8 mouse cellular contexts compared by ENCODE assay signal in the genomic region with DNA sequence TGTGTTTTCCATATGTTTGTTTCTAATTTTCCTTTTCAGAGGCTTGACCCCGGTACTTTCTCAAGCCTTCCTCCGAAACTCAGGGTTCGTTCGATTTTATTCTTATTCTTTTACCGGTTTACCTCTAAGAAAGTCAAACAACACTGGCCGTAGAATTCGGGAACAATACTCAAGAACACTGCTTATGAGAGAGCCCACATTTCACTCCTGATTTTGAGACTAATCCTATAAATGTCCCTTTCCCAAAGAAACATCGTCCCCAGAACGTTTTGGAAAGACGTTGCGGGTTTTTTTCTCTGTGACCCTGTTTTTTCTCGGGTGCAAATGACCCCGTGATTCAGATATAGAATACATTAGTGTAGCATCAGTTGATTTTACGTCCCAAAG. TPM values are rescaled to one million over a fixed set of nuclear protein-coding genes. Genes with fewer than 3 reads are reported as not detected.
DNase-seq lines count a peak whose midpoint lies in the region; ATAC-seq and TF ChIP-seq lines count a peak whose summit lies in the region.

No protein-coding gene starts in this region.

- no peak for ATAC-seq in lung, embryonic 16.5 days (ENCODE audit: low read depth)
- peak; percentile 9; the same call in 1 of the 2 replicates for ATAC-seq in erythroblast, adult 5-6 weeks (replicated peaks; ENCODE audit: low FRiP score, poor library complexity, severe bottlenecking)

- DNase-seq in lung, postnatal 10 days, result no peak
- no peak for DNase-seq in limb, embryonic 10.5 days (ENCODE audit: low spot score)
- no peak for DNase-seq in thymus, adult 2 months
- DNase-seq in embryo, embryonic 9.5 days (ENCODE audit: extremely low spot score), result no peak
- no peak for DNase-seq in layer of hippocampus, postnatal 14 days (ENCODE audit: low spot score in 2 of 2)

- TF ChIP-seq POLR2A in olfactory bulb, adult 2 months (IDR thresholded peaks at IDR 0.05; ENCODE audit: insufficient read depth, low read depth, low read length), result no peak
- no peak for TF ChIP-seq POLR2A in thymus, adult 2 months (IDR thresholded peaks at IDR 0.05; ENCODE audit: control insufficient read depth, extremely low read depth, insufficient read depth, low read length, poor library complexity)

- H3K4me3 ChIP-seq in lung, embryonic 16.5 days (ENCODE audit: low read length), result peak overlapping the region; percentile 83
- H3K4me3 ChIP-seq in limb, embryonic 10.5 days, result peak overlapping the region; percentile 67
- H3K4me3 ChIP-seq in olfactory bulb, adult 2 months (ENCODE audit: insufficient read depth, low read depth, low read length), result peak overlapping the region; percentile 82
- H3K4me3 ChIP-seq in thymus, adult 2 months (ENCODE audit: control insufficient read depth, insufficient read depth, low read length), result no peak overlapping the region

- H3K36me3 ChIP-seq in lung, embryonic 16.5 days (ENCODE audit: control insufficient read depth, insufficient read depth, low read length), result no peaks in the 10 kb centered on the region
- no peaks in the 10 kb centered on the region for H3K36me3 ChIP-seq in limb, embryonic 10.5 days
- H3K36me3 ChIP-seq in thymus, adult 2 months (ENCODE audit: control insufficient read depth, insufficient read depth, low read length), result no peaks in the 10 kb centered on the region

- peaks cover 3% of the 10 kb centered on the region; the same call in 1 of the 2 replicates for H3K9me3 ChIP-seq in lung, embryonic 16.5 days (ENCODE audit: control insufficient read depth, low read length)
- H3K9me3 ChIP-seq in limb, embryonic 10.5 days (replicated peaks), result no peaks in the 10 kb centered on the region

- no peak overlapping the region for H3K27ac ChIP-seq in lung, embryonic 16.5 days (ENCODE audit: low read length)
- no peak overlapping the region for H3K27ac ChIP-seq in limb, embryonic 10.5 days
- H3K27ac ChIP-seq in olfactory bulb, adult 2 months (ENCODE audit: insufficient read depth, low read depth, low read length), result no peak overlapping the region
- no peak overlapping the region for H3K27ac ChIP-seq in thymus, adult 2 months (ENCODE audit: control insufficient read depth, insufficient read depth, low read length)

- peak overlapping the region; percentile 5; the same call in 1 of the 2 replicates for H3K9ac ChIP-seq in lung, embryonic 16.5 days (ENCODE audit: low read length)

- no peaks in the 10 kb centered on the region for H3K27me3 ChIP-seq in lung, embryonic 16.5 days (ENCODE audit: control insufficient read depth, insufficient read depth, low read depth, low read length)
- H3K27me3 ChIP-seq in limb, embryonic 10.5 days (ENCODE audit: low read depth, poor library complexity, severe bottlenecking), result no peaks in the 10 kb centered on the region
- H3K27me3 ChIP-seq in thymus, adult 2 months (ENCODE audit: control insufficient read depth, insufficient read depth, low read length), result no peaks in the 10 kb centered on the region

- 7% methylated on average over 14 of the region's 14 CpGs for WGBS in lung, embryonic 16.5 days
- 9% methylated on average over 14 of the region's 14 CpGs for WGBS in limb, embryonic 10.5 days
- WGBS in olfactory bulb, adult 2 months, result 4% methylated on average over 14 of the region's 14 CpGs
- 24% methylated on average over 14 of the region's 14 CpGs for whole genome bisulfite sequencing in thymus, adult 2 months

- H3K4me1 ChIP-seq in lung, embryonic 16.5 days (replicated peaks; ENCODE audit: control insufficient read depth, insufficient read depth, low read length), result no peaks in the 10 kb centered on the region
- H3K4me1 ChIP-seq in limb, embryonic 10.5 days, result 0 out of 2 replicates have a peak, but pooled peaks cover 3% of the 10 kb centered on the region
- 0 out of 2 replicates have a peak, but pooled peaks cover 2% of the 10 kb centered on the region for H3K4me1 ChIP-seq in olfactory bulb, adult 2 months (ENCODE audit: control insufficient read depth, insufficient read depth, low read length)
- no peaks in the 10 kb centered on the region; the same call in 1 of the 2 replicates for H3K4me1 ChIP-seq in thymus, adult 2 months (replicated peaks; ENCODE audit: control insufficient read depth, insufficient read depth, low read length)

- H3K4me2 ChIP-seq in lung, embryonic 16.5 days (ENCODE audit: low read depth, low read length), result peak overlapping the region; percentile 62

- no peak for TF ChIP-seq CTCF in olfactory bulb, adult 2 months (IDR thresholded peaks at IDR 0.05; ENCODE audit: insufficient read depth, low read depth, low read length)
- TF ChIP-seq CTCF in thymus, adult 2 months (IDR thresholded peaks at IDR 0.05; ENCODE audit: borderline replicate concordance, control insufficient read depth, extremely low read depth, insufficient read depth, low read length, poor library complexity), result no peak

RNA-seq across cellular contexts. Expression of a gene that starts 19.7 kb away (rescaled TPM):
- 12.7 and 19.3 TPM in 2 replicates for polyA plus RNA-seq in lung, embryonic 16.5 days (2015; fragmentation: Nextera tagmentation; extraction: Ambion mirVana)
- 100 and 146 TPM in 2 replicates for total RNA-seq in erythroblast, adult 5-6 weeks (2015; ENCODE audit: low replicate concordance)
- total RNA-seq in erythroblast, adult 5-6 weeks (2017; ENCODE audit: low replicate concordance), result 78.3 and 110 TPM in 2 replicates
- polyA plus RNA-seq in limb, embryonic 10.5 days (2016; fragmentation: Nextera tagmentation; extraction: Ambion mirVana), result 3.0 and 3.3 TPM in 2 replicates
- polyA plus RNA-seq in olfactory bulb, adult 2 months (2012; ENCODE audit: insufficient read depth, insufficient read length, low replicate concordance, missing spikeins), result not detected in 2 replicates
- polyA plus RNA-seq in thymus, adult 2 months (2012; rRNA removed), result 16.6 and 20.7 TPM in 2 replicates
- total RNA-seq in layer of hippocampus, postnatal 14 days (2021), result 10 to 100 TPM; 10.2 to 11.6 TPM

RNA-seq across cellular contexts. Expression of a gene that starts 26.4 kb away (rescaled TPM):
- polyA plus RNA-seq in lung, embryonic 16.5 days (2015; fragmentation: Nextera tagmentation; extraction: Ambion mirVana), result 0.39 and 0.84 TPM in 2 replicates
- total RNA-seq in erythroblast, adult 5-6 weeks (2015; ENCODE audit: low replicate concordance), result 15.3 and 27.5 TPM in 2 replicates
- 9.3 and 10.6 TPM in 2 replicates for total RNA-seq in erythroblast, adult 5-6 weeks (2017; ENCODE audit: low replicate concordance)
- 0.11 TPM in 1 of 2 replicates, not detected in the other for polyA plus RNA-seq in limb, embryonic 10.5 days (2016; fragmentation: Nextera tagmentation; extraction: Ambion mirVana)
- polyA plus RNA-seq in olfactory bulb, adult 2 months (2012; ENCODE audit: insufficient read depth, insufficient read length, low replicate concordance, missing spikeins), result not detected in 2 replicates
- 1.0 and 1.5 TPM in 2 replicates for polyA plus RNA-seq in thymus, adult 2 months (2012; rRNA removed)
- total RNA-seq in layer of hippocampus, postnatal 14 days (2021), result not detected
